Mouse (Mus musculus): ENCODE data around the gene Foxp1. TPM values are rescaled to one million over a fixed set of nuclear protein-coding genes. Genes with fewer than 3 reads are reported as not detected.

Gene Foxp1
- total RNA-seq, 2 experiments from 2014 or later, result 35.8 to 46.8 TPM

DNA sequence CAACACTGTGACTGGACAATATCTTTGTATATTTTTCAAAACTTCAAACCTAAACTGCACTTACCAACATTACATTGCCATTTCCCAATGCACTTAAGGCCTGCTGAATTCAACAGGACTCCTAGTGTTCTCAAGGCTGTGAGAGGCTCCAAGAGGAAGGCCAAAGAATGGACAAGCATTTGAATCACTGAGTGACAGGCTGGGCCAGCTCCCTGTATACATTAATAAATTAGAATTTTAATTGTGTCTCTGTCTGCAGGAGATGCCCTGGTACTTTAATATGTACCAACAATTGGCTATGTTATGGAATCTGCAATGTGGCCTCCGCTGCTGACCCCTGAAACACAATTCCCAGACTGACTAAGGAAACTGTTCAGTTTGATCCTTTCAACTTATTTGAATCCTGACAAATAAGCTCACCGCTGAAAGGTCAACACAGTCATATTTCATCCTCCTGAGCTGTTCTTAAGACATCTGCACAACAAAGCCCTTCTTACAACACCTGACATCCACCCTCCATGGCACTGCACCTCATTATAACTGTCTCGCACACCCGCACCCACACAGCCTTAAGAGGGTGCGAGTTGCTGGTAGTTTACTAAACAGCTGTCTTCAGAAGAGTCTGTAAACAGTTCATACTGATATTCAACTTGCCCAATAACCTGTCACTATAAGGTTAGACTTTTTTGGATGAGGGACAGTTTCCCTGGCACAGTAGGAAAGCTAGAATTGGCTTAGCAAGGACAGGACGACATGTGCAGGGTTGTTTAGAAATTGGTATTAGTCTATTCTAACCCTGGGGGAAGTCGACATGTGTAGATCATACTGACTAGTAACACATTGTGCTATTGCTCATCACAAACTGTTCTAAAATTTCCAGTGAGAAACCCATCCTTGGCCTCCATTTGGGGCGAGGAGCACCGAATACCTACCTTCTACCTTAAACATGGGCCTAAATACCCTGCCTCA, 448.9 kb downstream of the Foxp1 start:
- DNase-seq (ENCODE audit: low spot score in 2 of 2), result no peak

DNA sequence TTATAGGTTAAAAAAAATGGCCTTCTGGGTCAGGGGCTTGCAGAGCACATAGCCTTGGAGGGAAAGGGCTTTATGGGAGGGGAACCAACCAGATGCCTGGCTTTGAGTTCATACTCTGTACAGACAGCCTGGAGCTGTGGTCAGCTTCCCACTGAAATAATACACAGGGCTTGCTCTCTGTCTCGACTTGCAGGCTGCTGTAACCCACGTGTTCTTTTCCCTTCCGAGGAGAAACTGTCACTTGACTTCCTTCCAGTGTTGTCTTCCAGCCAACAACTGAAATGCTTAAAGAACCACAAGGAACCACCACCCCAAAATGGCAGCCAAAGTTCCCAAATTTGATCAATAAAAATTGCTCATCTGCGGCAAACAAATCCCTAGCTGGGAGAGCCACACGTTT, 451.8 kb downstream of the Foxp1 start:
- no peak for DNase-seq (ENCODE audit: low spot score in 2 of 2)

DNA sequence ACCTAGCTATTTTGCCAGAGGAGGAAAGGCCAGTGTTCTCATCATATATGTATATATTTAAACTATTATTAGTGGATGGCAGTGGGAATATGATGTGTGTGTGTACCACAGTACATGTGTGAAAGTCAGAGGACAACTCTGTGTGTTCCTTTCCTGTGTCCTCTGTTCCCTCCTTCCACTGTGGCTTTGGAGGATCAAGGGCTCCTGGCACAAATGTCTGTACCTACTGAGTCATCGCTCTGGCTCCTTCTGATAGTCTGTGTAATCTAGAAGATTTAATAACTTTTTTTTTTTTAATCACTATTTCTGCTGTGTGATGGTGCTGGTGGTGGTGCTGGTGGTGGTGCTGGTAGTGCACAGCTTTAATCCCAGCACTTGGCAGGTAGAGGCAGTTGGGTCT, 452.8 kb downstream of the Foxp1 start:
- no peak for DNase-seq (ENCODE audit: low spot score in 2 of 2)

DNA sequence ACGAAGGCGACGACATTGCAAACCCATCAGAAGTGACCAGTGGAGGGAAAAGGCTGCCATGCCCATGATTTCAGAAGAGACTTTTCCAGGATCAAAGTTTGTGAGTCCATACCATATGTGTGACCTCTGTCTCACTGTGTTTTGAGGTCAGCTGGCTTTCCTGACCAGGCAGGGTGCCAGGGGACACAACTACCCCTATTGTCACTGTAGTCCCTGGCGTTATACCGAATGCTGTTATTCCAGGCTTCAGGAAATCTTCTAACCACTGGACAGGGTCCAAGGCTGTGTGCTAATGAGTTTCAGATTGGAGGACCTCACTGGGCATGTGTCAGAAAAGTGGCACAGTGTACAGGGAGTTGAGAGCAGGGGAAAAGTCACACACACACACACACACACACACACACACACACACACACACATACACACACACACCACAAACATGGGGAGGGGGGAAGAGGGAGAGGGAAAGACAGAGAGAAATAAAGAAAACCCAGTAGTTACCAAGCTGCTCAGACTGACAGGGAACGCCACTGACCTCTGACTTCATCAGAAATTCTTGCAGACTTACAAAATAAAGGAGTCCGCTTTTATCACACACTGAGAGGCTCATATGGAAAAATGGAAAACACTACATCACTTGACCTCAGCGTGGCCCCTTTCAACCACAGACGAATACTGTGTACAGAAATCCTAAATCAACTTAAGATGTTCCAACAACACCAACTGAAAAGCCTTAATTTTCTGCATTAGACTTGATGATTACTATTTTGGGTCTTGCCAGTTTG, 456.8 kb downstream of the Foxp1 start:
- no peak for DNase-seq (ENCODE audit: low spot score in 2 of 2)

DNA sequence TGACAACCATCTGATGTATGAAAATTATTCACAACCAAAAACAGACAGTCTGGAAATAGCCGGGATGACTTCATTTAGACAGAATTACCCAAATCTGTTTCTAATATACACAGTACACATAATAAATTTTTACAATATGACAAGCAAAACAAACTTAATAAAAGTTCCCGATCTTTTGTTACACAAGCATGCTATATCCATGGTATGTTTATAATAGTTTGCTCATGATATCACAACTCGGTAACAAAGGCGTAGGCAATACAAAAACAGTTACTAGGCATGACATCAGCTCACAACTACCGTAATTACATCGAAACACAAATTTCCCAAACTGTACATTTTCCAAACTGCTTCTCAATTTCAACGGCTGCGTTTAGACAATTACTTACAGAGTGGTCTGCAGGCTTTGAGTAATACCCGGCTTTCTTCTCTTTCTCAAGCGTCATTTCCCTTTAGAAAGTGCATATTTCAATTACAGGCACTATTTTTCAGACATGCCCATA, 458.5 kb downstream of the Foxp1 start:
- no peak for DNase-seq (ENCODE audit: low spot score in 2 of 2)

DNA sequence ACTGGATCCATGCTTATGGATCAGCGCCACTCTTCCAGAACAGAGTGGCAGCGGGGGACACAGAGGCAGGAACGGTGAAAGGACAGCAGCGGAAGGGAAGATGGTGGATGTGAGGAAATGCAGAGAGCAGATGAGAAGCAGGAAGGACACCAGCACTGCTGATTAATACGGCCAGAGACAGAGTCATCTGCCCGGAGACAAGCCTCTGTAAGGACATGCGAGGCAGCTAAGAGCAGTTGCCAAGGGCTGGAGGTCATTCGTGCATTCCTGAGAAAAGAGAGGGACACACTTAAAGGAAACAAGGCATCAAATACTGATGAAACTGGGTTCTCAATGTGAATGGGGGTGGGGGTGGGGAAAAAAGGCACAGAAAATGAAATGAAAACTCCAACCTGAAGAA, 459.6 kb downstream of the Foxp1 start:
- no peak for DNase-seq (ENCODE audit: low spot score in 2 of 2)

DNA sequence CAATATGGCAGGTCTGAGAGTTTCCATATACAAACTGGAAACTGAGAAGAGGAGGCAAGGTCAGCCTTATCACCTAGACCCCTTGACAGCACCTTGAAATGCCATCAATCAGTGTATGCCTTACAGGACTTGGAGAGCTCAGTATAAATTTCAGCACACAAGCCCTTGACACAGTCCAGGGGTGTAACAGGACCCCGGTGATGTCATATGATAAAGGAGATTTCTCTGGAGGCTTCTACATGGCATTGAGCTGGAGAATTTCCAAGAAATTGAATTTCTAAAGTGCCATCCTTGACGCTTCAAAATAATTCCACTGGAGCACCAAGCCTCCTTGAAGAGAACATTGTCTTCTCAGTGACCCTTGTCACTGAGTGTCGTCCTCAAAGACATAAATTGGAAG, 463.8 kb downstream of the Foxp1 start:
- no peak for DNase-seq (ENCODE audit: low spot score in 2 of 2)

DNA sequence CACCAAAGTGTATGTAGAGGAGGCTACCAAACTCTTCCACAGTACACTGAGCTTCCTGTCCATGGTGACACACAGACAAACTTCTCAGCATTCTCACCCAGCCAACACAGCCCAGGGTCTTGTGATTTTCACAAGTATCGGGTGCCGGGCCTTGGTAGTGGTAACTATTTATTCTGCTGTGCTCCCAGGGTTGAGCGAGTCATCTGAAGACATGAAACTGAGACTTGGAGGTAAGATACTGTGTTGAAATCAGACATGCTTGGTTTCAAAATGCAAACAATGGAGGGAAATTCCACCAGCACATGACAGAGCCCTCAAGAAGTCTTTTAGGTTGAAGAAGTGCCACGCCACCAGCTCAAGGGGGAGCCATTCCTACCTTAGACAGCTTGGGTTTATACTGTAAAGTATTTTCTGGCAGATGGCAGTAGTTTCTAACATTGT, 465.4 kb downstream of the Foxp1 start:
- DNase-seq (ENCODE audit: low spot score in 2 of 2), result no peak

DNA sequence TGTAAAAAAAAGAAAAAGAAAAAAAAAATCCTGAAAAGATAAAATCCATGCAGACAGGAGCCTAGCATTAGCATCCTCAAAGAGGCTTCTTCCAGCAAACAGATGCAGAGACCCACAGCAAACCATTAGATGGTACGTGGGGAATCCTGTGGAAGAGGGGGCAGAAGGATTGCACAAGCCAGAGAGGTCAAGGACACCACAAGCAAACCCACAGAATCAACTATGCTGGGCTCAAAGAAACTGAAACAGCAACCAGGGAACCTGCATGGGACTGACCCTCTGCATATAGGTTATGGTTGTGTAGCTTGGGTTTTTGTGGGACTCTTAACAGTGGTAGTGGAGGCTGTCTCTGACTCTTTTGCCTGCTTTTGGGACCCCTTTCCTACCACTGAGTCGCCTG, 466.1 kb downstream of the Foxp1 start:
- no peak for DNase-seq (ENCODE audit: low spot score in 2 of 2)

DNA sequence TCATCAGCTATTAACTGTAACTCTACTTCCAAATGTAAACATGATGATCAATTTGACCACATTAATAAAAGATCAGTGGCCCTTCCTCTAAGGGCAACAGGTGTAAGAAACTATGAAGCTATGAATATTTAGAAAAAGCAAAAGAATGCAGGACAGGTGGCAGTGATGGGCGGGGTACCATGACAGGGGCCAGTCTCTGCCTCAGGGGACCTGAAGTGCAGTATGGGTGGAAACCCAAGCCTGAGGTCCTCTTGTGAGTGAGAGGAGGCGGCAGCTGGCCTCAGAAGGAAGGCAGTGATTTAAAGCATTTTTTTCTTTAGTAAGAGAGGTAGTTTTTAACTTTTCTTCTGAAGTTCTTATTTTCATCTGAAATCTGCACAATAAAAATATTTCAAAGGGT, 468.5 kb downstream of the Foxp1 start:
- no peak for DNase-seq (ENCODE audit: low spot score in 2 of 2)

DNA sequence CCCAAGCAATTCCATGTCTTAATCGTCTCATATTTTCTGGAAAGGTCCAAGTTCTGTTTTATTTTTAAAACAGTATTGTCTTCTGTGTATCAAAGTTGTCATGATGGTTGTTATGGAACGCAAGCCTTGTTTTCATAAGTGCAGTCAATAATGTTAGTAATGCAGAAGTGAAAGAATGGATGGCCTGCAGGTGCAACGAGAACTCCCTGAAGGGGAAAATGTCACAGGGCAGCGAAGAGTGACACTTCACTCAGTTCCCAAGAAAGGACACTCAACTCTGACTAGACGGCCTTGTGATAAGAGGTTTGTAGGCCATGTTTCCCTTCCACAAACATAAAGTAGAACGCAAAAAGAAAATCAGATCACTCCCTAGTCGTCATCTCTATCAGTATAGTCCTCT, 469.4 kb downstream of the Foxp1 start:
- no peak for DNase-seq (ENCODE audit: low spot score in 2 of 2)

DNA sequence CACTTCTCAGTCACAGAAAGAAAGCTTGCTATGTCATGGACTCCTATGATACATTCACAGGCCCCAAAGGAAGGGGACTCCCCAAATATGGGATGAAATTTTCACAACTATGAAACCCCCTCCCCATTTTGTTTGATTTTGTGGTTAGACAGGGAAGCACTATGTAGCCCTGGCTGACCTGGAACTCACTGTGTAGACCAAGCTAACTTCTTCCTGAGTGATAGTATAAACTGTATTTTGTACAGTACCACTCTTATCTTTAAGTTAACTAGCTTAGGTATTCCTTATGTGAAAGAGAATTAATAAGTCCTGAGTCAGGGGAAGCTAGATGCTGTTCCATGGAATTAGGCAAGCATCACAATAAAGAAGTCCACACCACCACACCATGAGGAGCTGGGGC, 470.8 kb downstream of the Foxp1 start:
- no peak for DNase-seq (ENCODE audit: low spot score in 2 of 2)

DNA sequence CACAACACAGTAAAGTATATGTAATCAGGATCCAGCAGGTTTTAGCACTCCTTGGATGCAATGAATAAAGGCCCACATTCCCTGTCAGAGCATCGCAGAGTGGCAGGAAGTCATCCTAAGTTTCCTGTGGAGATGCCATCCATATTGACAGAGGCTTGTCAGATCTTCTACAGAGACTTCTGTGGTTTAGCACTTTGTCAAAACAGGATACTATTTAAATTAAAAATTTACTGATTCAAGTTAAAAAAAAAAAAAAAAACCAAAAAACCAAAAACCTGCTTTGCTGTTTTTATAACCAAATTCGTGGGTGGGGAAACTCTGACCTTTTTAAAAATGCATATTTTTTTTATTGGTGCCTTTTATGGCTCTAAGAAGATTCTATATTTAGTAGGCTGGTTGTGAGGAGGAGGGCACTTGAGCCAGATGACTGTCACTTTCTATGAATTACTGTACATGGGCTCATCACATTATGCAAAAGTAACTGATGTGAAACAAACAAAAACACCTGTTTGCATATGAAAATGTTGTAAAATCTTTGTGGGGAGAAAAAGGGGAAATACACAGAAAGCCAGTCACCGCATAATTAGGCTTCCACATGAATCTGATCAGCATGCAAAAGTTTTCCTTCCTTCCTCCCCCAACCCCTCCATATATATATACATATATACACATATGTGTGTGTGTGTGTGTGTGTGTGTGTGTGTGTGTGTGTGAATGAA, 472.1 kb downstream of the Foxp1 start:
- DNase-seq (ENCODE audit: low spot score in 2 of 2), result no peak

DNA sequence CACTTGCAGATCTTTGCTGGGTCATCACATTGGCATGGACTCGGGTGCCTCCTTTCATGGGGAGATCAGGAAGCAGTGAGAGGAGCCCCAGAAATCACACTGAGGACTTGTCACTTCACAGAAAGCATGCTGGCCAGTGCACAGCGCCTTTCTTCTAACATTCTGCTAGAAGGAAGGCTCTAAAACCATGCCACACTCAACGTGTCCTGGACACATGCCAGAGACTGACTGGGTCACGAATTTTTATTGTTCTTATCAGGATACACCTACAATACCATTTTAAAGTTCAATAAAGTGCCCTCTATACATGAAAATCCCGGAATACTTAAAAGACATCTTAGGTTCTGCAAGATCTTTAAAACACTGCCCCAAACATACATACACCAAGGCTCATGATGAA, 475.2 kb downstream of the Foxp1 start:
- no peak for DNase-seq (ENCODE audit: low spot score in 2 of 2)

DNA sequence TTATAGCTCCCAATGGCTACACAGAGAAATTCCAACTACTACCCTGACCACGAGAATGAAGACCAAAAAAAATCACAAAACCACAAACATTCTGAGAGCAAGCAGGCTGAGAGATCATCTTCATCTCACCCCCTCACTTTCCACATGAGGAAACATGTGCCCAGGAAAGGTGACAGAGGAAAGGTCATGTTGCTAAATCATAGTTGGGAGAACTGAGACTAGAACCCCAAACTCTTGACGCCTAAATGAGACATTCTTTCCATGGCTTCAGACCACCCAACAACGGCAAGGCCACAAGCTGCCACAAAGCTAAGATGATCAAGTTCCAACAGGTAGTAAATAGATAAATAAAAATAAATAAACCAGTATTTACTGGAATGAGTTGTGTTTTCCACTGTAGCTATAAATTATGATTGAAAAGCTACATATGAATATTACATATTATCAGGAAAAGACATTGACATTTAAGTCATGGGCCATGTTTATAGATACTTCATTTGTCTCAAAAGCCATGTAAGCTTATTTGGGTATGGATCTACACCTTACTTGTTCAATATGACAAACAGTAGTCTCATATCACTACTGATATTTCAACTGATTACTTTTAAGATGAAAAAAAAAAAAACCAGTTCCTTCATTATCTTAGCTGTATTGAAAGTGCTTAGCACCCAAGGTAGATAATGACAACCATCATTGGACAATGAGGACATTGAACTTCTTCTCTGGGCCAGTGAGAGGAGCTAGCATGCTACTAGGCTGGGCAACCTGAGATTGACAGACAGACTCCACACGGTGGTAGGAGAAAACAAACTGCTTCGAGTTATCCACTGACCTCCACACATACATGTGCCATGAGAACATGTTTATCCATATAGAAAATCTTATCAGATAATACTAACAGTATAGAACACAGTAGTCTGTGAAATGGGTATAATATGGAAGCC, 476.4 kb downstream of the Foxp1 start:
- no peak for DNase-seq (ENCODE audit: low spot score in 2 of 2)

DNA sequence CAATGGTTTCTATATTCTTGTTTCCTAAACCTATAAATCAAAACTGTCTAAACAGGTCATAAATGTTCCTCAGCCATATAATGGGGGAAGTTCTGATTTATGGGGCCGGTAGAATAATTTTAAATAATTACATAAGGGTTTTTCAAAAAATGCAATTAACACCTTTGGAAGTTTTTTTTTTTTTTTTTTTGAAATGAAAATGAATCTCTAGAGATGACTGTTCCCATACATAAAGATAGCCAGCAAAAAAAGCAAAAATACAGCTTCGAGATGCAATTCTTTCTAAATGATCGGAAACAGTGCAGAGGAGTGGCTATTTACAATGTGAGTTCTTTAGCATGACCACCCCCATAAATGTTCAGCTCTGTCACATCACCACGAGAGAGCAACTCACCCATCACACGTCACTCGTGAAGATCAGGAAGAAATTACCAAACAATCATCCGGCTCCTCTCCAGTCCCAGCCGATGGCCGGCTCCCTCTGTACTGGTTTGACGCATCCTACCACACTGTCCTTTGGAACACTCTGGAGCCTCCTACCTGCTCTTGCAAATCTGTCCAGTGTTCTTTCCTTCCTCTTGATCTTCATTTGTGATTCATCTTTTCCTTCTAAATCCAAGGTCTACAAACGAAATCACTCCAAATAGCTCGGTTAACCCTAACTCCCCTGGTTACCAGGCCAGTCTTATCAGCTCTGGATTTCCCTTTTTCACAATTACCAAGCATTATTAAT, 478.4 kb downstream of the Foxp1 start:
- peak in 1 of 2 experiments; percentile 19 for DNase-seq (ENCODE audit: low spot score in 2 of 2)

DNA sequence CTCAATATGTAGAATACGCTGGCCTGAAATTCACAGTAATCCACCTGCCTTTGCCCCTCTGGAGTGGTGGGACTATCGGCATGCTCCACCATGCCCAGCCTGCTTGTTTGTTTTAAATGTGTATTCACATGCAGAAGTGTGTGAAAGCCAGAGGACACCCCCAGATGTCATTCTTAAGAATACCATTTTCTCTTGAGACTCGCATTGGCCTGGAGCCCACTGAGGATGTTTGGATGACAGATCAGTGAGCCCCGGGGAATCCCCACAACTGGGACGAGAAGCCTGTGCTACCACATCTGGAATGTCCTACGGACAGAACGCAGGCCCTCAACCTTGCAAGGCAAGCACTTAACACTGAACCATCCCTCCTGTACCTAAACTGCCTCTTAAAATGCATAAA, 479.3 kb downstream of the Foxp1 start:
- DNase-seq (ENCODE audit: low spot score in 2 of 2), result no peak

DNA sequence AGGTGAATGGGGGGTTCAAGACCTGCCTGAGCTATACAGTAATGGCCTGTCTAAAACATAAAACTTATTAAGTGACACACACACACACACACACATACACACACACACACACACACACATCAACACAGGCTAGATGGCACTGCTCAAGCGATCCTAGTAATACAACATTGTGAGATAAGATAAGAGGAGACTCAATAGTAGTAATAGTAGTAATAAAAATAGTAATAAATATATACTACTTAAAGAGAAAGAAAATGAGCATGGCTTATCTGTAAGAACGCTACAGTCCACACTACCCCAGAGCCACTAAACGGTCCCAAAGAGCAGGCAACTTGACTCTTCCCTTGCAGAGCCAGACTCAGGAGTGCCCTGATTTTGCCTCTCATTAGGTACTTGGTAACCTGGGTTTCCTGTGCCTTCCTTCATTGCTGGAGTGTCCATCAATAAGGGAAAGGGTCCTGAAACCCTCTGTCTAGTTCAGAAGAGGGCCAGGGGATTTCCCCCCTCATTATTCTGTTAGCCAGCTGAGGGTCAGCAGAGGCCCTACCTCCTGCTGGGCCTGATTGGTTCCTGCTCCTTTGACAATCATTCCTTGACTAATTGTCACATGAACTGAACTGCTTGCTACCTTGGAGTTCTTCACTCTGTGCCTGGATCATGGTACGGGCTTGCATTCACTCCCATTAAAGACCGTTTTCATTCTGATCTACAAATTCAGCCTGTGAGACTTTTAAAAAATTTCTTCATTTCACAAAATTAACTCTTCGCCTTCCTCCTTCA, 480.2 kb downstream of the Foxp1 start:
- DNase-seq (ENCODE audit: low spot score in 2 of 2), result no peak

DNA sequence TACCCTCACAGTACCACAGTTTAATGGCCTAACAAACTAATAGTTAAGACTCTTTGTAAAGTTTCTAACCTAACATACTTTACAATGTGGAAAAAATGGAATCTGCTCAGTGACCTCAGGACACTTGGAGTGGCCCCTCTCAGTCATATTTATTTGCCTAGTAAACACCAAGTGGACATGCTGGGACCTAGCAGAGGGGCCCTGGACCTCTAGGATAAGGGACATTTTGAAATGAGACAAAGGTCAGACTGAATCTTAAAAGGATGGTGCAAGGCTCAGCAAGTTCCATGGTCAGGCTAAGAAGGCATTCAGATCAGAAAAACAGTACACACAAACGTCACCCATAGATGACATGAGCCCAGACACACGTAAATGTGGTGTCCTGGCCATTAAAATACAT, 483.5 kb downstream of the Foxp1 start:
- DNase-seq (ENCODE audit: low spot score in 2 of 2), result no peak
